Mouse (Mus musculus): Measurements from ENCODE around the gene Hist1h2bc.

Hist1h2bc gene

GRCm38 (mm10) chr13:23738677-23739068, 54.7 kb downstream of the Hist1h2bc start, which contains the start of gene Hist1h1c:
Gene Hist1h1c, plus strand, starts transcription at chr13:23738808.
- peak; percentile 91 for DNase-seq

- peak; percentile 97 for DNase-seq
Observed at GRCm38 (mm10) chr13:23739069-23739921, 55.3 kb downstream of the Hist1h2bc start.

- DNase-seq: no peak
Observed at GRCm38 (mm10) chr13:23739922-23740252, 55.9 kb downstream of the Hist1h2bc start.

GRCm38 (mm10) chr13:23740256-23740840, 56.3 kb downstream of the Hist1h2bc start:
- no peak for DNase-seq

- DNase-seq: no peak
Observed at GRCm38 (mm10) chr13:23740910-23741309, 56.9 kb downstream of the Hist1h2bc start.

GRCm38 (mm10) chr13:23742007-23742406, 58.0 kb downstream of the Hist1h2bc start:
- DNase-seq: no peak

Measured in right cerebral cortex, adult 18-20 months (tissue).